Mouse (Mus musculus): ENCODE measurements at regions not wholly inside any gene's neighbourhood (a gene's known extent, or its start where the extent isn't known, plus 50 kb on each side); places are given as distances from the start of the nearest gene placed in this dataset.

- ATAC-seq (replicated peaks; ENCODE audit: low FRiP score, low TSS enrichment, poor library complexity, severe bottlenecking) = peak; percentile 87
These were observed 123.1 kb downstream of the Ets2 start for GRCm38 (mm10) chr16:95824720-95825534.

DNA sequence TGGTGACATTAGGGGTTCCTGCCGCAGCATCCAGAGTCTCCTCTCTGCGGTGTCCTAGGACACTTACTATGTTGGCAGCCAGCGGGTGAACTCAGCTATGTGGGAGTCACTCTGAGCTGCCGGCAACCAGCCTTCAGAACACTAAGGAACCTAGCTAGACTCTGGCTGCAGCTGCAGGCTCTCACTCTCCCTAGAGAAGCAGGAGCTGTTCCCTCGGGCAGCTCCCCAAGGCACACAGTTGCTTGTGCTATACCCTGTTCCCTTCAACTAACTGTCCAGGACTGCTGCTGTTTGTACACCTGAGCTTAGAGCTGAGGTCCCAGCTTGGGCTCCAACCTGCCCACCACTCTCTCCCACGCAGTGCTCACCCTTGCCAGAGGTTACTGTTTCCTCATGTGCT lies 121.9 kb downstream of the Ets2 start:
- no peak for ATAC-seq (replicated peaks; ENCODE audit: low FRiP score, low TSS enrichment, poor library complexity, severe bottlenecking)

- ATAC-seq (replicated peaks; ENCODE audit: low FRiP score, low TSS enrichment, poor library complexity, severe bottlenecking) = no peak
These were observed 119.2 kb downstream of the Ets2 start for GRCm38 (mm10) chr16:95821080-95821479.

GRCm38 (mm10) chr16:95820606-95821005 lies 118.7 kb downstream of the Ets2 start:
- no peak for ATAC-seq (replicated peaks; ENCODE audit: low FRiP score, low TSS enrichment, poor library complexity, severe bottlenecking)

DNA sequence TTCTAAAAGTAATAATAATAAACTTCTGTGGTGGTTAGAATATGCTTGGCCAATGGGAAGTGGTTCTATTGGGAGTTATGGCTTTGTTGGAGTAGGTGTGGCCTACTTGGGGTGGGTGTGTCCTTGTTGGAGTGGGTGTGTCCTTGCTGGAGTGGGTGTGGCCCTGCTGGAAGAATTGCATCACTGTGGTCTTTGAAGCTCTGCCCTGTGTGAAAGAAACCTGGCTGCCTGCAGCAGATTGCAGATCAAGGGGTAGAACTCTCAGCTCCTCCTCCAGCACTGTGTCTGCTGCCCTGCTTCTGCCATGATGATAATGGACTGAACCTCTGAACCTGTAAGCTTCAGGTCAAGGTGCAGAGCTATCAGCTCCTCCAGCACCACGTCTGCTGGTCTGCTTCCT lies 118.1 kb downstream of the Ets2 start:
- ATAC-seq (replicated peaks; ENCODE audit: low FRiP score, low TSS enrichment, poor library complexity, severe bottlenecking) = peak; percentile 78

DNA sequence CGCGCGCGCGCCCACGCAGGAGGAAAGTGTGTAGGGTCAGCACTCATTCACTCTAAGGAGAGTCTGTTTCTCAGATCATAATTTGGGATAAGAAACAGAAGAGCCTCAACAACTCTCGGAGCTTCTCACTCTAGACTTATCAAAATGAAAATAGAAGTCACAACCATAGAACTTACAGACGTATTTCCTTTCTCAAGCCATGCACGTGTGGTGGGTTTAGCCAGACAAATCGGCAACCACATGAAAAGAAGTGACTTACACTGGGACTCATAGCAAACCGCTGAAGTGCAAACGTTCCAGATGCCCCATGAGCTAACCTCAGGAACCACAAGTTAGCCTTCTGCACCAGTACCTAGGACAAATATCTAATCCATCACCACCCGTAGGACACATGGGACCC lies 114.1 kb downstream of the Ets2 start:
- ATAC-seq (replicated peaks; ENCODE audit: low FRiP score, low TSS enrichment, poor library complexity, severe bottlenecking) = no peak

DNA sequence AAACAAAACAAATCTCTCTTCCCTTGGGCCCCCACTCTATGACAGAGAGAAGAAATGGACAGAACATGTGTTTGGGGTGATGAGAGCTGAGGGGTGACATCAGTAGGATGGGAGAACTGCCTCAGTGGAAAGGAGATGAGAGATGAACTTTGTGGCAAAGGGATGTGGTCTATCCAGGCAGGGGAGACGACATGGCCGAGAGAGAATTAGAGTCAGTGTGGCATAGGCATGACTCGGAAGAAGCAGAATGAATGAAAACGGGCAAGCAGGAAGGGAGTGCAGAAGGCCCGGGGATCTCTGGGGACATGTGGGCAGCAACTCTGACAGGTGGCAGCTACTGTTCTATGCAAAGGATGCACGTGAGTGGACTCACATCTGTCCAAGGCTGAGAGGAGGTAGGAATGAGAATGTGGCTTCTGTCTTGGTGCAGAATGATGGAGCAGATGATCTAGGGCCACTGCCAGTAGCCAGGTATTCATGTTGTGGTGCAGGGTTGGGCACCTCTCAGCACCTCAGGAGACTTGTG lies 113.4 kb downstream of the Ets2 start:
- no peak for ATAC-seq (replicated peaks; ENCODE audit: low FRiP score, low TSS enrichment, poor library complexity, severe bottlenecking)

GRCm38 (mm10) chr16:95814513-95815118 lies 112.7 kb downstream of the Ets2 start:
- ATAC-seq (replicated peaks; ENCODE audit: low FRiP score, low TSS enrichment, poor library complexity, severe bottlenecking) = 0 out of 2 replicates have a peak, but pooled peaks have one; percentile 12

- no peak for ATAC-seq (replicated peaks; ENCODE audit: low FRiP score, low TSS enrichment, poor library complexity, severe bottlenecking)
These were observed 109.2 kb downstream of the Ets2 start for GRCm38 (mm10) chr16:95811092-95811491.

- no peak for ATAC-seq (replicated peaks; ENCODE audit: low FRiP score, low TSS enrichment, poor library complexity, severe bottlenecking)
These were observed 107.4 kb downstream of the Ets2 start for GRCm38 (mm10) chr16:95809127-95809876.

- ATAC-seq (replicated peaks; ENCODE audit: low FRiP score, low TSS enrichment, poor library complexity, severe bottlenecking) = no peak
These were observed 104.6 kb downstream of the Ets2 start for GRCm38 (mm10) chr16:95806510-95806909.

GRCm38 (mm10) chr16:95804199-95804598 lies 102.3 kb downstream of the Ets2 start:
- peak; percentile 78 for ATAC-seq (replicated peaks; ENCODE audit: low FRiP score, low TSS enrichment, poor library complexity, severe bottlenecking)

DNA sequence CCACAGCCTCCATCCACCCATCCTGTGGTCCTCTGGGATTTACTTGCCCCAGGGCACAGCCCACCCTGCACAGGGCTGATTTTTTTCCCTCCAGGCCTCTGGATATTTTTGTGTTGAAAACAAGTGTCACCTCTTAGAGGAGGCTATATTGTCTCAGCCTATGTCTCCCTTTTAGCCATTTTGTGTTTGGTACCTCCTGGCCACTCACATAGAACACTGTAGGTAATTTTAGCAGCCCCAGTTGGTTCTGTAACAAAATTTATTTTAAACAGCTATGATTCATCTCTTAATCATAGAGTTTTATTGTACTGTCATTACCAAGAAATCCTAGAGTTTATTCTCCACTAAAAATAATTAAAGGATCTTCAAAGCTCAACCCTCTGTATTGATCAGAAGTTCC lies 100.8 kb downstream of the Ets2 start:
- no peak for ATAC-seq (replicated peaks; ENCODE audit: low FRiP score, low TSS enrichment, poor library complexity, severe bottlenecking)

DNA sequence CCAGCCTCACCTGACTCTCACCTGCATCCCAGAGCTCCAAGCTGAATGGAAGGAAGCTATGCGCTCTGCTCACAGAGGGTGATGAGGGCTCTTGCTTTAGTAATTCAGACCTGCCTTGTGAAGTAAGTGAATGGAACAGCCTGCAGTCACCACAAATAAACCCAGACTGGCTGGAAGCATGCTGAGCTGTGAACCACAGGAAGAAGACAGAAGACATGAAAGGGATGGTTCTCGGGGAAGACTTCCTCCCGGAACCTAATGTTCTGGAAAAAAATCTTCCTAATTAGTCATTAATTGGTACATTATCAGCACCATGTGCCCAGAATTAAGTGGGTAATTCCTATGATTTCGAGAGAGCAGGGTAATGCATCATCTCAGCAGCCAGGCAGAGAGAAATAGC lies 100.3 kb downstream of the Ets2 start:
- ATAC-seq (replicated peaks; ENCODE audit: low FRiP score, low TSS enrichment, poor library complexity, severe bottlenecking) = no peak

GRCm38 (mm10) chr16:95800911-95801442 lies 99.1 kb downstream of the Ets2 start:
- ATAC-seq (replicated peaks; ENCODE audit: low FRiP score, low TSS enrichment, poor library complexity, severe bottlenecking) = no peak

DNA sequence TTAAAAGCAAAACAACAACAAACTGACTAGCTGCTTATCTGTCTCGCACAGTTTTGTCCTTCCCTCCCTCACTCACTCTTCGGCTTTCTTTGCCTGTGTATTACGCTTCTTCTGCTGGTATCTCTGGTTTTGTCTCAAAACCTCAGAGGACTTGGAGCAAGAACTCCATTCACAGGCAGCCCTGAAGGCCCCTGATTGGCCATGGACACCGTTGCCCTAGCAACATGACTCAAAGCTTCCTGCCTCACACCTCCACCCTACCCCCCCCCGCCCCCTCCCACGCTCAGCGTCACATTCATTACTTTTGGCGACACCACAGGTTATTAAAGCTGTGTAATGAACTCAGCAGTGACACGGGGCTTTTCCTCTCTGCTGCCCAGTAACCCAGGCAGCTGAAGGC lies 96.7 kb downstream of the Ets2 start:
- ATAC-seq (replicated peaks; ENCODE audit: low FRiP score, low TSS enrichment, poor library complexity, severe bottlenecking) = peak; percentile 56

- no peak for ATAC-seq (replicated peaks; ENCODE audit: low FRiP score, low TSS enrichment, poor library complexity, severe bottlenecking)
These were observed 96.2 kb downstream of the Ets2 start for GRCm38 (mm10) chr16:95798099-95798498.

DNA sequence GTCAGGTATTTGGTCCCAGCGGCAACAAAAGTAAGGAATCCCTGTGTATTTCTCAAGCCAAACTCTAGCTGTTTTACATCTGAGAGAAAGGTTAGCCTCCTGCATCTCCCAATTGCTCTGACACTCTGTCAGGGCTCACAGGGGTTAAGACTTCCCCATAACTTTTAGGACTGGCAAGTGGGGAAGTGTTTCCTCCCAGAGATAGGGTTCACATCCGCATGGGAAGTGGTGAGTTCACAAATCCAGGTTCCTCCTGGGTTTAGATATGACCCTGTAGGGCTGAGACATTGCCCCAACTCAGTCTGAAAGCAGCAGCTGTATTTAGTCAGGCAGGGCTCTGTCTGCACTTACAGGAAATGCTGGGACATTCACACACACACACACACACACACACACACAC lies 95.3 kb downstream of the Ets2 start:
- no peak for ATAC-seq (replicated peaks; ENCODE audit: low FRiP score, low TSS enrichment, poor library complexity, severe bottlenecking)

DNA sequence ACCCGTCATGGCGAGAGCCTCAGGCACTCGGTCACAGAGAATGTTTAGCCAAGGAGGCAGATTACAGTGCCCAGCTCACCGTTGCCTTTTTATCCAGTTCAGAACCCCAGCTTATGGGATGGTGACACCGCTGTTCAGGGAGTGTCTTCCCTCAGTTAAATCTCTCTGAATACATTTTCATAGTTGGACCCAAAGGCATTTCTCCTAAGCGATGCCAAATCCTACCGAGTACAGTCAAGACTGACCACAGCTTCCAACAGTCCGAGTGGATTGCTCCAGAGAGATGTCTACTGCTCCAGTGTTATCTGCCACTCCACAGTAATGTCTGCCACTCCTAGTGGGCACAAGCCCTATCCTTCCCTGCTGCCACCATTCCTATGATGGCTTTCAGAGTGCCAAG lies 93.0 kb downstream of the Ets2 start:
- no peak for ATAC-seq (replicated peaks; ENCODE audit: low FRiP score, low TSS enrichment, poor library complexity, severe bottlenecking)

DNA sequence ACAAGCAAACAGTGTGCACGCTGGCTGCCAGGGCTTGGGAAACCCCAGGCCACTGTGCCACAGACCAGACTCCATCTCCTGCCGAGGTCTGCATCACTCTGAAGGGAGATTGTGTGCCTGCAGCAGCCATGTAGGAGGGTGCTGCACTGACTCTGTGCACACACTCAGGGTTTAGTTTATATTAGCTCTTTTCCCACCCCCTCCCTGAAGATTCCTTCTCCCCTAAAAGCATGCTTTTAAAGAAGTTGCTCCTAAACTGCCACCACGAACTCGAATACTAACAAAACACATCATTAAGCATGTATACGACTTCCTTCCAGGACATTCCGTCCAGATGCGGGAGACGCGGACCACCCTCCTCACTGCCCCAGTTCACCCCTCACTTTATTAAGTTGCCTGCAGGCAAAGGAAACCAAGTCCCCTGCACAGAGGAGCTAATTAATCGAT lies 92.4 kb downstream of the Ets2 start:
- no peak for ATAC-seq (replicated peaks; ENCODE audit: low FRiP score, low TSS enrichment, poor library complexity, severe bottlenecking)

All from megakaryocyte-erythroid progenitor cell, adult 5-6 weeks (primary cell).